20 mouse cellular contexts compared by ENCODE assay signal in genomic region chr16:44176511-44176910, GRCm38 (mm10).
"Had no signal": no experiment of that assay in that cellular context is flagged by ENCODE, and none has a peak within 500 bp of the region (broad histone marks: within the 10 kb centered on the region; RNA-seq: fewer than 3 reads in every experiment).

No protein-coding gene starts in this region.

- H3K9ac ChIP-seq: kidney, embryonic 15.5 days; lung, embryonic 15.5 days had no signal

- H3K27ac ChIP-seq: kidney, embryonic 15.5 days; left cerebral cortex, adult 2 months; lung, embryonic 15.5 days; stomach, postnatal 0 days had no signal

- H3K4me2 ChIP-seq: kidney, embryonic 15.5 days; lung, embryonic 15.5 days; midbrain, embryonic 11.5 days had no signal

- H3K4me3 ChIP-seq: kidney, embryonic 15.5 days; left cerebral cortex, adult 2 months; lung, embryonic 15.5 days had no signal

- H3K27me3 ChIP-seq: kidney, embryonic 15.5 days; lung, embryonic 15.5 days had no signal

- H3K9me3 ChIP-seq: kidney, embryonic 15.5 days; lung, embryonic 15.5 days had no signal

- H3K36me3 ChIP-seq: lung, embryonic 15.5 days had no signal

- DNase-seq: kidney, adult 11 months; kidney, adult 8-10 months; kidney, postnatal 10 days; kidney, postnatal 36 days; layer of hippocampus, postnatal 36 days; lung, adult 18-20 months; lung, postnatal 10 days; lung, postnatal 4 days; midbrain, embryonic 14.5 days; right cerebral cortex, adult 18-20 months; right cerebral cortex, postnatal 14 days; right cerebral cortex, postnatal 4 days; thymus, adult 2 months; thymus, postnatal 14 days; thymus, postnatal 4 days had no signal
